In genomic region chr9:43237111-43237775, GRCm38 (mm10) we compare ENCODE assay signal across 12 mouse cellular contexts. TPM values are rescaled to one million over a fixed set of nuclear protein-coding genes. Genes with fewer than 3 reads are reported as not detected.
DNase-seq lines count a peak whose midpoint lies in the region; ATAC-seq and TF ChIP-seq lines count a peak whose summit lies in the region.
"Had no signal": no experiment of that assay in that cellular context is flagged by ENCODE, and none has a peak within 500 bp of the region (broad histone marks: within the 10 kb centered on the region; RNA-seq: fewer than 3 reads in every experiment).

No protein-coding gene starts in this region.

- H3K4me2 ChIP-seq in forebrain, embryonic 11.5 days (ENCODE audit: low read depth, low read length, severe bottlenecking) = peak overlapping the region; percentile 78
- no peak overlapping the region for H3K4me2 ChIP-seq in forebrain, embryonic 16.5 days (ENCODE audit: low read length)
- H3K4me2 ChIP-seq in intestine, embryonic 14.5 days (ENCODE audit: low read length) = peak overlapping the region; percentile 80
- H3K4me2 ChIP-seq in neural tube, embryonic 13.5 days = peak overlapping the region; percentile 66
- H3K4me2 ChIP-seq: midbrain, embryonic 15.5 days had no signal

- peaks cover 10% of the 10 kb centered on the region; the same call in 1 of the 2 replicates for H3K4me1 ChIP-seq in forebrain, embryonic 11.5 days (replicated peaks; ENCODE audit: control insufficient read depth, insufficient read depth, low read length)
- peaks cover 15% of the 10 kb centered on the region for H3K4me1 ChIP-seq in forebrain, embryonic 16.5 days (replicated peaks; ENCODE audit: control insufficient read depth, insufficient read depth, low read length)
- peaks cover 55% of the 10 kb centered on the region for H3K4me1 ChIP-seq in intestine, embryonic 14.5 days (replicated peaks; ENCODE audit: control insufficient read depth, insufficient read depth, low read length)
- H3K4me1 ChIP-seq in neural tube, embryonic 13.5 days (replicated peaks) = peaks cover 30% of the 10 kb centered on the region

- H3K9ac ChIP-seq in forebrain, embryonic 11.5 days (ENCODE audit: low read length) = no peak overlapping the region
- H3K9ac ChIP-seq in forebrain, embryonic 16.5 days (replicated peaks; ENCODE audit: low read depth, low read length) = no peak overlapping the region
- peak overlapping the region; percentile 80; the same call in 1 of the 2 replicates for H3K9ac ChIP-seq in intestine, embryonic 14.5 days (ENCODE audit: low read length)
- H3K9ac ChIP-seq in neural tube, embryonic 13.5 days = no peak overlapping the region
- H3K9ac ChIP-seq: midbrain, embryonic 15.5 days had no signal

- peak overlapping the region; percentile 74; the same call in 1 of the 2 replicates for H3K4me3 ChIP-seq in forebrain, embryonic 11.5 days (ENCODE audit: low read depth, low read length)
- no peak overlapping the region for H3K4me3 ChIP-seq in forebrain, embryonic 16.5 days (replicated peaks; ENCODE audit: low read length)
- peak overlapping the region; percentile 40 for H3K4me3 ChIP-seq in layer of hippocampus, adult 2 months
- peak overlapping the region; percentile 95 for H3K4me3 ChIP-seq in intestine, embryonic 14.5 days (ENCODE audit: low read depth, low read length)
- 0 out of 2 replicates have a peak overlapping the region, but pooled peaks have one; percentile 54 for H3K4me3 ChIP-seq in neural tube, embryonic 13.5 days
- H3K4me3 ChIP-seq in left cerebral cortex, adult 2 months = no peak overlapping the region; the same call in 1 of the 2 replicates
- H3K4me3 ChIP-seq: midbrain, embryonic 15.5 days had no signal

- intact Hi-C loops in left cerebral cortex, adult 2 months (cut with DNase I) = no loop called here

- H3K36me3 ChIP-seq in forebrain, embryonic 11.5 days (ENCODE audit: control insufficient read depth, insufficient read depth, low read length) = no peaks in the 10 kb centered on the region
- no peaks in the 10 kb centered on the region for H3K36me3 ChIP-seq in forebrain, embryonic 16.5 days (ENCODE audit: control insufficient read depth, insufficient read depth)
- H3K36me3 ChIP-seq in intestine, embryonic 14.5 days (ENCODE audit: control insufficient read depth, insufficient read depth, low read length) = peaks cover 23% of the 10 kb centered on the region
- H3K36me3 ChIP-seq in neural tube, embryonic 13.5 days = no peaks in the 10 kb centered on the region
- H3K36me3 ChIP-seq: midbrain, embryonic 15.5 days had no signal

- no peak for TF ChIP-seq CTCF in layer of hippocampus, adult 2 months (conservative IDR thresholded peaks at IDR 0.05)
- TF ChIP-seq CTCF in left cerebral cortex, adult 2 months (IDR thresholded peaks at IDR 0.05) = no peak

- peaks cover 2% of the 10 kb centered on the region; the same call in 1 of the 2 replicates for H3K27me3 ChIP-seq in forebrain, embryonic 11.5 days (ENCODE audit: control insufficient read depth, insufficient read depth, low read length)
- H3K27me3 ChIP-seq in forebrain, embryonic 16.5 days (replicated peaks; ENCODE audit: control insufficient read depth, insufficient read depth, low read length) = peaks cover 15% of the 10 kb centered on the region; the same call in 1 of the 2 replicates
- H3K27me3 ChIP-seq in intestine, embryonic 14.5 days (replicated peaks; ENCODE audit: control insufficient read depth, insufficient read depth, low read length) = no peaks in the 10 kb centered on the region
- peaks cover 38% of the 10 kb centered on the region for H3K27me3 ChIP-seq in neural tube, embryonic 13.5 days

- H3K27ac ChIP-seq in forebrain, embryonic 11.5 days (ENCODE audit: low read depth, low read length) = no peak overlapping the region
- H3K27ac ChIP-seq in forebrain, embryonic 16.5 days (ENCODE audit: low read length) = no peak overlapping the region
- H3K27ac ChIP-seq in layer of hippocampus, adult 2 months = no peak overlapping the region; the same call in 1 of the 2 replicates
- H3K27ac ChIP-seq in intestine, embryonic 14.5 days (ENCODE audit: low read depth) = no peak overlapping the region
- no peak overlapping the region for H3K27ac ChIP-seq in neural tube, embryonic 13.5 days (replicated peaks)
- H3K27ac ChIP-seq in left cerebral cortex, adult 2 months = no peak overlapping the region
- H3K27ac ChIP-seq: midbrain, embryonic 15.5 days had no signal

- DNase-seq in forebrain, embryonic 11.5 days (ENCODE audit: low spot score) = no peak
- no peak for DNase-seq in layer of hippocampus, adult 2 months (ENCODE audit: low spot score in 2 of 2)
- DNase-seq in layer of hippocampus, postnatal 10 days (ENCODE audit: low spot score in 2 of 2) = no peak
- no peak for DNase-seq in intestine, embryonic 14.5 days (ENCODE audit: low spot score)
- no peak for DNase-seq in spleen, postnatal 14 days (ENCODE audit: low spot score in 2 of 2)
- DNase-seq in left cerebral cortex, adult 2 months (ENCODE audit: extremely low spot score in 1 of 2, low spot score in 2 of 2) = no peak
- DNase-seq: cerebellum, adult 9-10 months; right cerebral cortex, postnatal 4 days had no signal

- WGBS in forebrain, embryonic 11.5 days = 46% methylated on average over 7 of the region's 7 CpGs
- WGBS in forebrain, embryonic 16.5 days = 49% methylated on average over 7 of the region's 7 CpGs
- 33% methylated on average over 7 of the region's 7 CpGs for WGBS in intestine, embryonic 14.5 days
- 45% methylated on average over 7 of the region's 7 CpGs for WGBS in neural tube, embryonic 13.5 days

- ATAC-seq in forebrain, embryonic 11.5 days (replicated peaks; ENCODE audit: low FRiP score) = no peak
- ATAC-seq in forebrain, embryonic 16.5 days = no peak
- ATAC-seq in intestine, embryonic 14.5 days (replicated peaks; ENCODE audit: low FRiP score, low TSS enrichment, low read depth) = no peak
- ATAC-seq in neural tube, embryonic 13.5 days (ENCODE audit: low read depth) = no peak
- ATAC-seq: midbrain, embryonic 15.5 days had no signal

- no peaks in the 10 kb centered on the region for H3K9me3 ChIP-seq in forebrain, embryonic 11.5 days (ENCODE audit: control insufficient read depth, low read length)
- no peaks in the 10 kb centered on the region for H3K9me3 ChIP-seq in forebrain, embryonic 16.5 days (ENCODE audit: control insufficient read depth, low read length)
- no peaks in the 10 kb centered on the region for H3K9me3 ChIP-seq in intestine, embryonic 14.5 days (ENCODE audit: control insufficient read depth, low read length)
- H3K9me3 ChIP-seq in neural tube, embryonic 13.5 days = no peaks in the 10 kb centered on the region
- H3K9me3 ChIP-seq: midbrain, embryonic 15.5 days had no signal

RNA-seq across cellular contexts. Expression of gene Oaf, which starts 2.5 kb away (rescaled TPM):
- 38.9 and 46.7 TPM in 2 replicates for polyA plus RNA-seq in forebrain, embryonic 11.5 days (2014; fragmentation: Nextera tagmentation; extraction: Ambion mirVana)
- 5.7 and 10.5 TPM in 2 replicates for polyA plus RNA-seq in forebrain, embryonic 16.5 days (2015; fragmentation: Nextera tagmentation; extraction: Ambion mirVana)
- total RNA-seq in layer of hippocampus, adult 2 months (2021) = 10 to 100 TPM; 18.6 to 19.5 TPM
- 10 to 100 TPM; 12.2 to 14.6 TPM for total RNA-seq in layer of hippocampus, postnatal 10 days (2021)
- 108 and 118 TPM in 2 replicates for polyA plus RNA-seq in intestine, embryonic 14.5 days (2014; fragmentation: Nextera tagmentation; extraction: Ambion mirVana)
- 17.3 and 21.1 TPM in 2 replicates for polyA plus RNA-seq in neural tube, embryonic 13.5 days (2015; fragmentation: Nextera tagmentation; extraction: Ambion mirVana)
- 10 to 100 TPM; 13.3 to 18.0 TPM for total RNA-seq in left cerebral cortex, adult 2 months (2021)

RNA-seq across cellular contexts. Expression of gene Pou2f3, which starts 27.1 kb away (rescaled TPM):
- polyA plus RNA-seq in forebrain, embryonic 11.5 days (2014; fragmentation: Nextera tagmentation; extraction: Ambion mirVana) = not detected in 2 replicates
- polyA plus RNA-seq in forebrain, embryonic 16.5 days (2015; fragmentation: Nextera tagmentation; extraction: Ambion mirVana) = not detected in 2 replicates
- under 1 TPM; 0.22 to 0.33 TPM for total RNA-seq in layer of hippocampus, adult 2 months (2021)
- under 1 TPM in 1 of 2 experiments, not detected in 1; 0.22 TPM for total RNA-seq in layer of hippocampus, postnatal 10 days (2021)
- polyA plus RNA-seq in intestine, embryonic 14.5 days (2014; fragmentation: Nextera tagmentation; extraction: Ambion mirVana) = 0.89 and 1.3 TPM in 2 replicates
- not detected in 2 replicates for polyA plus RNA-seq in neural tube, embryonic 13.5 days (2015; fragmentation: Nextera tagmentation; extraction: Ambion mirVana)
- under 1 TPM; 0.16 to 0.65 TPM for total RNA-seq in left cerebral cortex, adult 2 months (2021)
- total RNA-seq: layer of hippocampus, postnatal 14 days had no signal

Comparison
In these comparisons a context has a peak if more than half of its experiments do, and no peak if none do; other contexts are left out.
1. H3K4me3 ChIP-seq: peak in forebrain, embryonic 11.5 days (single experiment), layer of hippocampus, adult 2 months (single experiment), intestine, embryonic 14.5 days (single experiment) and neural tube, embryonic 13.5 days (single experiment); none in forebrain, embryonic 16.5 days (single experiment) and left cerebral cortex, adult 2 months (single experiment).